Mouse (Mus musculus): Measurements from ENCODE around the gene Rhox2g.
"Not testable (repeated sequence)": the region's sequence is repeated elsewhere in the genome, so short reads cannot be mapped to it uniquely, and the experiment has no call there.

- not testable (repeated sequence) for TF ChIP-seq CTCF (IDR thresholded peaks at IDR 0.05; ENCODE audit: low read depth); EP300 (optimal IDR thresholded peaks at IDR 0.05)
These were observed 25.4 kb upstream of the Rhox2g start, which contains the start of gene Rhox3h for GRCm38 (mm10) chrX:37668664-37669063.

Measured in stomach, postnatal 0 days (tissue).